Mouse (Mus musculus) splenic B cell, adult 2 months (primary cell): ENCODE data around the gene Catsperb.
"Not testable (repeated sequence)": the region's sequence is repeated elsewhere in the genome, so short reads cannot be mapped to it uniquely, and the experiment has no call there.

Source experiments
- DNase-seq: peaks from one replicate; pipeline ENCODE4 v3.0.0-alpha.2; 2011; ENCODE audit warnings: low read depth, low spot score
- H3K27me3 ChIP-seq: 2 replicates; pipeline ENCODE4 v1.6.1; 2012; ENCODE audit warnings: mild to moderate bottlenecking, low read length, moderate library complexity, mixed read lengths; ENCODE audit not compliant: control insufficient read depth, poor library complexity, insufficient read depth, severe bottlenecking
- H3K36me3 ChIP-seq: 2 replicates; pipeline ENCODE4 v1.6.1; 2012; ENCODE audit warnings: mild to moderate bottlenecking, low read length, moderate library complexity, mixed read lengths; ENCODE audit not compliant: control insufficient read depth, poor library complexity, insufficient read depth, severe bottlenecking

Catsperb gene

GRCm38 (mm10) chr12:101404353-101404752 lies at the start of gene Catsperb:
Gene Catsperb, plus strand, starts transcription at chr12:101404653.
- DNase-seq, H3K27me3 ChIP-seq, H3K36me3 ChIP-seq: not testable (repeated sequence)

- H3K27me3 ChIP-seq, H3K36me3 ChIP-seq, DNase-seq: not testable (repeated sequence)
Measured at GRCm38 (mm10) chr12:101361468-101361867, 43.0 kb upstream of the Catsperb start.

DNA sequence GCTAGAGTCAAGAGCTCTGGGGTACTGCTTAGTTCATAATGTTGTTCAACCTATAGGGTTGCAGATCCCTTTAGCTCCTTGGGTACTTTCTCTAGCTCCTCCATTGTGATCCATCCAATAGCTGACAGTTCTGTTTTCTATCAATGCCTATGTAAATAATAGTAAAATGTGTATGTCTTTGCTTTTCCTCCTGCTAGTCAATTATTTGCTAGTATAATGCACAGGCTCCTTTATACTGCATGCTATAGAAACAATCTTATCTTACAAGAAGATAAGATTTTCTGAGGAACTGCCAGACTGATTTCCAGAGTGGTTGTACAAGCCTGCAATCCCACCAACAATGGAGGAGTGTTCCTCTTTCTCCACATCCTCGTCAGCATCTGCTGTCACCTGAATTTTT lies 23.0 kb upstream of the Catsperb start:
- H3K36me3 ChIP-seq, H3K27me3 ChIP-seq, DNase-seq: not testable (repeated sequence)

- DNase-seq = no peak
Measured at GRCm38 (mm10) chr12:101426131-101426530, 21.7 kb downstream of the Catsperb start.

DNA sequence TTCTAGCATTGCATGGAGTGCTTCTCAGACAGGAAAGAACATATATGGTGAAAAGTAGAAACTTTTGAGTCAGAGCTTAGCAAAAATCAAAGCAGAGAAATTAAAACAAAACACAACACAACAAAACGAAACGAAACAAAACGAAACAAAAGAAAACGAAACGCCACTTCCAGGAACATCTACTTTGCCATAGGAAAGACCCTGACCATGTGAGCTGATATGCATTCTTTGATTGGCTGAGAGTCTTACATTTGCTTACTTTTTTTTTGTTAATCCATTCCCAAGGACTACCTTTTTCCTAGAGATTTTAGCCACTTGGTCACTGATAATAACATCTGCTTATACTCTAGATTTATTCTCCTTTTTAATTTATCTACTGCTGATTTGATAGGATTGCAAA lies 57.6 kb downstream of the Catsperb start:
- Histone ChIP-seq H3K27me3 (no peaks in the 10 kb centered on the region), H3K36me3 (no peaks in the 10 kb centered on the region)
- DNase-seq = no peak

More at GRCm38 (mm10) chr12:101426131-101426530, 21.7 kb downstream of the Catsperb start:
- Histone ChIP-seq H3K27me3 (no peaks in the 10 kb centered on the region), H3K36me3 (no peaks in the 10 kb centered on the region)

DNA sequence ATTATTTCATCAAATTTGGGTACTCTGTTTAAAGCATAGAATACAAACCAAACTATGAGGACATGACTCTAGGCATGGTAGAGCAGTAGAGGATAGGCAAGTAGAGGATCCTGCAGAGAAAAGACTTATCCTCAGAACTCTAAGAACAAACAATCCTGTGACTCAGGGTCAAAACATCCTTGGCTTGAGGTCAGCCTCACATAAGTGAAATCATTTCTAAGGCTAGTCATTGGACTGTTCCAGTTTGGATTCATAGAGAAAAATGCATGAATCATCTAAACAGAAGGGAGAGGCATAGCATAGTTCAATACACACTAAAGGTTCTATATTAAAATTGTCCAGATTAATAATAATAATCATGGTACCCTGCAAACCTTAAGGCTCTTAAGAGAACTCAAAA lies 79.1 kb downstream of the Catsperb start:
- Histone ChIP-seq H3K27me3 (no peaks in the 10 kb centered on the region), H3K36me3 (no peaks in the 10 kb centered on the region)
- no peak for DNase-seq

- not testable (repeated sequence) for H3K36me3 ChIP-seq, DNase-seq, H3K27me3 ChIP-seq
Measured at GRCm38 (mm10) chr12:101511326-101511725, 106.9 kb downstream of the Catsperb start.

GRCm38 (mm10) chr12:101606622-101607021 lies 202.2 kb downstream of the Catsperb start:
- H3K36me3 ChIP-seq, DNase-seq, H3K27me3 ChIP-seq: not testable (repeated sequence)

GRCm38 (mm10) chr12:101633137-101633536 lies 228.7 kb downstream of the Catsperb start:
- Histone ChIP-seq H3K27me3 (no peaks in the 10 kb centered on the region), H3K36me3 (no peaks in the 10 kb centered on the region)
- no peak for DNase-seq

DNA sequence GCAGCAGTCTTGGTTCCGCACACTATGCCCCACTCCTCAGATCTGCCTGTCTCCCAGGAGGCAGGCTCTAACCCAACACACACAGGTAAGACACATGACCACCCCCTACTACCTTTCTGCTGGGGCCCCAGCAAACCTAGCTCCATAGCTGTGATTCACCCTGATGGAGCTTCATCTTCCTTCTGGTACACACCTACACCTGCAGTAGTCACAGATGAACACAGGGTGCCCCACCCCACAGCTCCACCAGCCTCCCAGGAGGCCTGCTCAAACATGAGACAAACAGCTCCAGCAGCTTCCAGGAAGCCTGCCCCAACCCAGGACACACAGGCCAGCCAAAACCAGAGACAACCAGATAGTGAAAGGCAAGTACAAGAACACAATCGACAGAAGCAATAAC lies 263.0 kb downstream of the Catsperb start:
- Histone ChIP-seq H3K27me3 (no peaks in the 10 kb centered on the region), H3K36me3 (no peaks in the 10 kb centered on the region)
- DNase-seq = no peak
